Mouse (Mus musculus) intestine, embryonic 15.5 days (tissue): ENCODE measurements around the gene Swsap1. TPM values are rescaled to one million over a fixed set of nuclear protein-coding genes. Genes with fewer than 3 reads are reported as not detected.

Experiments used
- ATAC-seq: fragments of 200-750 bp; cut with Nextera tagmentation; 2 replicates; pipeline ENCODE4 v1.8.0; 2017; ENCODE audit warnings: moderate TSS enrichment, moderate library complexity
- H3K27ac ChIP-seq: fragments of 300-500 bp; sonication (generic); 2 replicates; pipeline ENCODE4 v1.5.1; 2015; ENCODE audit warnings: mild to moderate bottlenecking, inconsistent platforms
- H3K27me3 ChIP-seq: fragments of 300-500 bp; sonication (generic); replicated peaks from 2 replicates; pipeline ENCODE4 v1.6.1; 2015; ENCODE audit warnings: inconsistent platforms
- H3K36me3 ChIP-seq: fragments of 300-500 bp; sonication (generic); 2 replicates; pipeline ENCODE4 v1.6.1; 2015; ENCODE audit warnings: inconsistent platforms
- H3K4me1 ChIP-seq: fragments of 300-500 bp; sonication (generic); replicated peaks from 2 replicates; pipeline ENCODE4 v1.6.1; 2015; ENCODE audit warnings: inconsistent platforms
- H3K4me2 ChIP-seq: fragments of 300-500 bp; sonication (generic); replicated peaks from 2 replicates; pipeline ENCODE4 v1.6.1; 2015; ENCODE audit warnings: mild to moderate bottlenecking, inconsistent platforms
- H3K4me3 ChIP-seq: fragments of 300-500 bp; sonication (generic); replicated peaks from 2 replicates; pipeline ENCODE4 v1.5.1; 2015; ENCODE audit warnings: inconsistent platforms
- H3K9ac ChIP-seq: fragments of 300-500 bp; sonication (generic); 2 replicates; pipeline ENCODE4 v1.6.1; 2015; ENCODE audit warnings: inconsistent platforms
- H3K9me3 ChIP-seq: fragments of 300-500 bp; sonication (generic); 2 replicates; pipeline ENCODE4 v1.6.1; 2016; ENCODE audit warnings: inconsistent platforms
- WGBS: fragments of 180-500 bp; shearing (Covaris S2); methylation state at CpG from one replicate; pipeline ENCODE4 v1.1.7; 2015; 5-methylcytosine and 5-hydroxymethylcytosine counted together
- polyA plus RNA-seq: library from polyadenylated mRNA; unstranded; fragments of >200 nt; fragmentation: Nextera tagmentation; extraction: Ambion mirVana; gene quantifications from 2 replicates; pipeline ENCODE4 v1.2.1, GENCODE M21; 2015

Swsap1 gene
- polyA plus RNA-seq, 1 experiment from 2014 or later = 5.2 TPM

DNA sequence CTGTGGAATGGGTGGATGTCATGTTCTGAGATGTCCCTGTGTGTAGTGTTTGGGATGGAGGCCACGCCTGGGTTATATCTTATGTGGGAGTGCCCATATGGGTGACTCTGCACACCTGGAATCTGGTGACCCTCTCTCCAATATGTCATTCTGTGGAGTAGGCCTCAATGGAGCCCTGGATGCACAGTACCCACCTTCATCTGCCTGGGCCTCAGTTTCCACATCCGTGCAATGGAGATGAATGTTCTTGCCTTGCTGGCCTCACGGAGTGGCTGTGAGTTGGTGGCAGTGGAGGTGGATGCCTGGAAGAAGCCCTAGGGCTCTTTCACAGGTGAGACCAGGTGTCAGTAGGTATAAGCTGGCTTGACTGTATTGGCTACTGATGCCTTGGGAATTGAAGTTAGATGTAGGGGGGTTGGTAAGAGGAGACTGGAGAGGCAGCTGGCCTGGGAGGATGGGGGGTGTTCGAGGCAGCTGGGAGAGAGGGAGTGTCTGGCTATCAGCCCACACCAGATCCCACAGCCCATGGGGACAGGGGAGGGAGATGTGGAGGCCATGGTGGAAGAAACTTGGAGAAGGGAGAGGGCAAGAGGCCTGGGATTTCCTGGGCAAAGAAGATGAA lies 17.2 kb upstream of the Swsap1 start:
- ATAC-seq = no peak
- 79% methylated on average over 4 of the region's 4 CpGs for WGBS
- 0 out of 2 replicates have a peak, but pooled peaks cover under 1% of the 10 kb centered on the region for H3K27me3 ChIP-seq

GRCm38 (mm10) chr9:21943046-21943445 lies 12.5 kb upstream of the Swsap1 start:
- peaks cover 16% of the 10 kb centered on the region for H3K27me3 ChIP-seq
- 0 out of 2 replicates have a peak, but pooled peaks cover 4% of the 10 kb centered on the region for H3K4me1 ChIP-seq
- 75% methylated on average over 12 of the region's 12 CpGs for WGBS
- no peak overlapping the region for H3K4me3 ChIP-seq
- H3K9ac ChIP-seq = no peak overlapping the region
- H3K4me2 ChIP-seq = no peak overlapping the region
- H3K36me3 ChIP-seq = no peaks in the 10 kb centered on the region
- no peaks in the 10 kb centered on the region for H3K9me3 ChIP-seq
- H3K27ac ChIP-seq = no peak overlapping the region
- ATAC-seq = no peak

More for the DNA sequence above, 17.2 kb upstream of the Swsap1 start:
- H3K4me2 ChIP-seq = no peak overlapping the region
- no peaks in the 10 kb centered on the region for H3K36me3 ChIP-seq
- H3K9ac ChIP-seq = no peak overlapping the region
- H3K9me3 ChIP-seq = no peaks in the 10 kb centered on the region
- no peak overlapping the region for H3K4me3 ChIP-seq
- no peak overlapping the region for H3K27ac ChIP-seq
- 0 out of 2 replicates have a peak, but pooled peaks cover 6% of the 10 kb centered on the region for H3K4me1 ChIP-seq

GRCm38 (mm10) chr9:21943638-21944037 lies 11.9 kb upstream of the Swsap1 start:
- H3K27ac ChIP-seq = no peak overlapping the region
- ATAC-seq = no peak
- peaks cover 20% of the 10 kb centered on the region for H3K27me3 ChIP-seq
- H3K4me3 ChIP-seq = no peak overlapping the region
- H3K9me3 ChIP-seq = no peaks in the 10 kb centered on the region
- H3K9ac ChIP-seq = no peak overlapping the region
- H3K36me3 ChIP-seq = no peaks in the 10 kb centered on the region
- no peak overlapping the region for H3K4me2 ChIP-seq
- H3K4me1 ChIP-seq = 0 out of 2 replicates have a peak, but pooled peaks cover 4% of the 10 kb centered on the region
- 43% methylated on average over 12 of the region's 12 CpGs for WGBS

- no peaks in the 10 kb centered on the region for H3K9me3 ChIP-seq
- peak; percentile 45; the same call in 1 of the 2 replicates for ATAC-seq
Measured at GRCm38 (mm10) chr9:21944267-21944666, 11.3 kb upstream of the Swsap1 start.

DNA sequence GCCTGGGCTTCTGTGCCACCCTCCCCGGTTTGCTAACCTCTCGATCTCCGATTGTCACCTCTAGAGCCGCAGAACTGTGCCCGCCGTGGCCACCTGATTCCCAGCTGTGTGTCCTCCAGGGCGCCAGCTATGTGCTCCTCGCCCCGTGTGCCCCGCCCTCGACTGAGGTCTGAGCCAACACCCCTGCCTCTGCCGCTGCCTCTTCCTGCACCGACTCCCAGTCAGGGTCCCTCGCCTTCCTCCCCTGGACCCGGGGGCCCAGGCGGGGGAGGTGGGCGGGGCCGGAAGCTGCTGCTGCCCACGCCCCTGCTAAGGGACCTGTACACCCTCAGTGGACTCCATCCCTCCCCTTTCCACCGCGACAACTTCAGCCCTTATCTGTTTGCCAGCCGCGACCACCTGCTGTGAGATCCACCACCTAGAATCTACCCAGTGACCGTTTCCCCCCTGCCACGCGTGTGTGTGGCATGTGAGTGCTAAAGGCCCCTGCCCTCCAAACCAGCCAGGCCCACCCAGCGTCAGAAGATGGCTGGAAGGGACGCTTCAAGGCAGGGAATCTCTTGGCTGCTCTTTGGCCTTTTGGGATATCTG lies 7.9 kb upstream of the Swsap1 start:
- no peaks in the 10 kb centered on the region for H3K36me3 ChIP-seq
- no peaks in the 10 kb centered on the region for H3K9me3 ChIP-seq
- 0 out of 2 replicates have a peak overlapping the region, but pooled peaks have one; percentile 2 for H3K4me3 ChIP-seq
- H3K27ac ChIP-seq = no peak overlapping the region
- peaks cover 20% of the 10 kb centered on the region for H3K27me3 ChIP-seq
- no peak overlapping the region for H3K9ac ChIP-seq
- peak; percentile 51 for ATAC-seq
- WGBS = 7% methylated on average over 28 of the region's 28 CpGs
- 0 out of 2 replicates have a peak, but pooled peaks cover 4% of the 10 kb centered on the region for H3K4me1 ChIP-seq
- H3K4me2 ChIP-seq = peak overlapping the region; percentile 31

More at GRCm38 (mm10) chr9:21944267-21944666, 11.3 kb upstream of the Swsap1 start:
- Histone ChIP-seq H3K4me1 (0 out of 2 replicates have a peak, but pooled peaks cover 4% of the 10 kb centered on the region), H3K27ac (no peak overlapping the region), H3K36me3 (no peaks in the 10 kb centered on the region), H3K4me3 (no peak overlapping the region), H3K4me2 (peak overlapping the region; percentile 30; the same call in 1 of the 2 replicates), H3K27me3 (peaks cover 20% of the 10 kb centered on the region), H3K9ac (no peak overlapping the region)
- 15% methylated on average over 23 of the region's 23 CpGs for WGBS

GRCm38 (mm10) chr9:21948146-21948545 lies 7.4 kb upstream of the Swsap1 start:
- Histone ChIP-seq H3K27ac (no peak overlapping the region), H3K9me3 (no peaks in the 10 kb centered on the region), H3K4me3 (no peak overlapping the region), H3K27me3 (peaks cover 20% of the 10 kb centered on the region), H3K9ac (no peak overlapping the region), H3K4me2 (no peak overlapping the region), H3K36me3 (no peaks in the 10 kb centered on the region), H3K4me1 (0 out of 2 replicates have a peak, but pooled peaks cover 4% of the 10 kb centered on the region)
- 56% methylated on average over 8 of the region's 8 CpGs for WGBS
- no peak for ATAC-seq

GRCm38 (mm10) chr9:21948790-21949189 lies 6.8 kb upstream of the Swsap1 start:
- H3K4me2 ChIP-seq = no peak overlapping the region
- H3K4me1 ChIP-seq = 0 out of 2 replicates have a peak, but pooled peaks cover 4% of the 10 kb centered on the region
- no peak for ATAC-seq
- WGBS = 61% methylated on average over 6 of the region's 6 CpGs
- no peaks in the 10 kb centered on the region for H3K36me3 ChIP-seq
- H3K9ac ChIP-seq = no peak overlapping the region
- no peak overlapping the region for H3K4me3 ChIP-seq
- no peak overlapping the region for H3K27ac ChIP-seq
- no peaks in the 10 kb centered on the region for H3K9me3 ChIP-seq
- H3K27me3 ChIP-seq = peaks cover 15% of the 10 kb centered on the region

DNA sequence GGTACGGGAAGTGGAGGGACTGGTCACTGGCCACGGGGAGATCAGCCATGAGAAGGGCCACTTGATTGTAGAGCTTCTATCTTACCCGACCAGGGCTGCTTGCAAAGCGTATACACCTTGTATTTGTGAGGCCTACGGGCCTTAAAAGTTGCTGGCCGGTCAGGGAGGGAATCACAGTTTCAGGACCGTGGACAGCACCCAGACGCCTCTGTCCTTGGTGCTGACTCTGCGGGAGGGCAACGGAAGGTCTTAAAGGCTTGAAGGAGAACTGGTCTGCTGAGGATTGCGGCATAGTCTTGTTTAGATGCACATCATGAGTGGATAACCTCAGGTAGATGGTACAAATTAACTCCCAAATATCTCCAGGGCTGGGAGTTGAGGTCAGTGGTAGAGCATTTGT lies 5.2 kb upstream of the Swsap1 start:
- no peak overlapping the region for H3K4me2 ChIP-seq
- WGBS = 16% methylated on average over 11 of the region's 11 CpGs
- H3K27ac ChIP-seq = no peak overlapping the region
- H3K9ac ChIP-seq = no peak overlapping the region
- H3K27me3 ChIP-seq = peaks cover 10% of the 10 kb centered on the region; the same call in 1 of the 2 replicates
- ATAC-seq = no peak
- H3K4me3 ChIP-seq = no peak overlapping the region
- H3K36me3 ChIP-seq = no peaks in the 10 kb centered on the region
- H3K4me1 ChIP-seq = 0 out of 2 replicates have a peak, but pooled peaks cover 4% of the 10 kb centered on the region
- no peaks in the 10 kb centered on the region for H3K9me3 ChIP-seq

GRCm38 (mm10) chr9:21951977-21952376 lies 3.6 kb upstream of the Swsap1 start:
- 72% methylated on average over 3 of the region's 3 CpGs for WGBS

DNA sequence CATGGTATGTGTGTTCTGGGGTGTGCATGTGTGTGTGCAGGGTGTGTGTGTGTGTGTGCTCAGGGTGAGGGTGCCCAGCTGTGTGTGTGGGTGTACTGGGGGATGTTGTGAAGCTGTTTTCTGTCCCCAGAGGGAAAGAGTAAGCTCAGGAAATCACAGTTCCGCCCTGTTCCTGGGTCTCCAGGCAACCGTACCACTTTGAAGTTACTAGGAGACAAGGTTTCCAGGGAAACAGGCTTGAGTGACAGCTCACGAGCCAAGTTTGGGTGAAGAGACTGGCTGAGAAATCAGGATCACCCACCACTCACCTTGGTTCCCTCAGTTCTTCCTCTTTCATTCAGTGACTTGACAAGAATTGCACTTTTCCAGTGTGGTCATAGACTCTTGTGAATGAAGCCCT lies 2.0 kb upstream of the Swsap1 start:
- Histone ChIP-seq H3K9me3 (no peaks in the 10 kb centered on the region), H3K4me1 (0 out of 2 replicates have a peak, but pooled peaks cover 3% of the 10 kb centered on the region), H3K27me3 (no peaks in the 10 kb centered on the region), H3K9ac (no peak overlapping the region), H3K27ac (no peak overlapping the region), H3K4me2 (no peak overlapping the region), H3K36me3 (no peaks in the 10 kb centered on the region), H3K4me3 (no peak overlapping the region)
- WGBS = 20% methylated on average over 3 of the region's 3 CpGs
- no peak for ATAC-seq

More at GRCm38 (mm10) chr9:21951977-21952376, 3.6 kb upstream of the Swsap1 start:
- no peak overlapping the region for H3K27ac ChIP-seq
- 0 out of 2 replicates have a peak, but pooled peaks cover 7% of the 10 kb centered on the region for H3K4me1 ChIP-seq
- H3K36me3 ChIP-seq = no peaks in the 10 kb centered on the region
- no peak overlapping the region for H3K9ac ChIP-seq
- H3K27me3 ChIP-seq = peaks cover 10% of the 10 kb centered on the region; the same call in 1 of the 2 replicates
- ATAC-seq = no peak
- no peak overlapping the region for H3K4me3 ChIP-seq
- H3K9me3 ChIP-seq = no peaks in the 10 kb centered on the region
- no peak overlapping the region for H3K4me2 ChIP-seq

DNA sequence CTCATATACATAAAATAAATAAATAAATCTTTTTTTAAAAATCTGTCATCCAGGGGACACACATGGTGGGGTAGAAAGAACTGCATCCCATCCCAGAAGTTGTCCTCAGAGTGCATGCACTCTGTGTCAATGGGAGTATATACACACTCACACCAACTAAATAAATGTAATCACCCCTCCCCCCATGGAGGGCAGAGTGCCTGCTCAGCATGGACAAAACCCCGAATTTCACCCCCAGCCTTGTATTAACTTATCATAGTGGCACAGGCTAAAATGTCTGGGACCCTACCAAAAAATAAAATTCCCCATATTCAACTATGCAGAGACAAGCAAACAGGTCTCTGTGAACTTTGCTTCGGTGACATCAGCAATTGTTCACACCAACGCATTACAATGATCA lies 920 bp upstream of the Swsap1 start:
- H3K4me2 ChIP-seq = peak overlapping the region; percentile 69
- H3K4me3 ChIP-seq = no peak overlapping the region
- no peak for ATAC-seq

GRCm38 (mm10) chr9:21955225-21955569 lies 358 bp upstream of the Swsap1 start:
- Histone ChIP-seq H3K9ac (peak overlapping the region; percentile 93), H3K27me3 (peaks cover 9% of the 10 kb centered on the region), H3K4me3 (peak overlapping the region; percentile 83), H3K4me2 (peak overlapping the region; percentile 69), H3K9me3 (no peaks in the 10 kb centered on the region), H3K36me3 (no peaks in the 10 kb centered on the region), H3K4me1 (peaks cover 3% of the 10 kb centered on the region; the same call in 1 of the 2 replicates), H3K27ac (peak overlapping the region; percentile 75)
- ATAC-seq = peak; percentile 72
- WGBS = 1% methylated on average over 18 of the region's 18 CpGs

More for the DNA sequence above, 920 bp upstream of the Swsap1 start:
- 75% methylated on average over 3 of the region's 3 CpGs for WGBS
- Histone ChIP-seq H3K9me3 (no peaks in the 10 kb centered on the region), H3K36me3 (no peaks in the 10 kb centered on the region), H3K27me3 (peaks cover 6% of the 10 kb centered on the region), H3K4me1 (0 out of 2 replicates have a peak, but pooled peaks cover 3% of the 10 kb centered on the region), H3K9ac (no peak overlapping the region), H3K27ac (no peak overlapping the region)
